Mouse (Mus musculus) midbrain, postnatal 0 days (tissue): ENCODE results near the gene Pold2. TPM values are rescaled to one million over a fixed set of nuclear protein-coding genes. Genes with fewer than 3 reads are reported as not detected.

Experiments used
- ATAC-seq: fragments of 200-750 bp; cut with Nextera tagmentation; 2 replicates; pipeline ENCODE4 v1.8.0; 2017; ENCODE audit warnings: moderate number of reproducible peaks, mild to moderate bottlenecking, moderate TSS enrichment, moderate library complexity; ENCODE audit not compliant: low FRiP score
- DNase-seq: peaks from one replicate; pipeline ENCODE4 v3.0.0-alpha.2; 2015; ENCODE audit warnings: low spot score
- H3K27ac ChIP-seq: fragments of 300-500 bp; sonication (generic); 2 replicates; pipeline ENCODE4 v1.5.1; 2014; ENCODE audit warnings: low read depth, mild to moderate bottlenecking, low read length, mixed read lengths
- H3K27me3 ChIP-seq: fragments of 300-500 bp; sonication (generic); 2 replicates; pipeline ENCODE4 v1.6.1; 2014; ENCODE audit warnings: low read length, control low read depth, mixed read lengths; ENCODE audit not compliant: insufficient read depth
- H3K36me3 ChIP-seq: fragments of 300-500 bp; sonication (generic); 2 replicates; pipeline ENCODE4 v1.6.1; 2014; ENCODE audit warnings: low read length, control low read depth, mixed read lengths; ENCODE audit not compliant: insufficient read depth
- H3K4me1 ChIP-seq: fragments of 300-500 bp; sonication (generic); 2 replicates; pipeline ENCODE4 v1.6.1; 2014; ENCODE audit warnings: mild to moderate bottlenecking, control low read depth, antibody characterized with exemption, low read length, mixed read lengths; ENCODE audit not compliant: insufficient read depth
- H3K4me2 ChIP-seq: fragments of 300-500 bp; sonication (generic); 2 replicates; pipeline ENCODE4 v1.6.1; 2014; ENCODE audit warnings: low read depth, mild to moderate bottlenecking, low read length, mixed read lengths; ENCODE audit not compliant: poor library complexity, severe bottlenecking
- H3K4me3 ChIP-seq: fragments of 300-500 bp; sonication (generic); 2 replicates; pipeline ENCODE4 v1.5.1; 2014; ENCODE audit warnings: low read depth, mild to moderate bottlenecking, low read length, moderate library complexity
- H3K9ac ChIP-seq: fragments of 300-500 bp; sonication (generic); replicated peaks from 2 replicates; pipeline ENCODE4 v1.6.1; 2014; ENCODE audit warnings: mild to moderate bottlenecking, low read length, moderate library complexity, mixed read lengths; ENCODE audit not compliant: poor library complexity, severe bottlenecking
- H3K9me3 ChIP-seq: fragments of 300-500 bp; sonication (generic); 2 replicates; pipeline ENCODE4 v1.6.1; 2016; ENCODE audit warnings: low read length, control low read depth
- CTCF ChIP-seq: IDR thresholded peaks from 2 replicates; pipeline ENCODE4 v1.5.1; 2016; ENCODE audit warnings: antibody characterized with exemption, mild to moderate bottlenecking
- WGBS: fragments of 180-500 bp; shearing (Covaris S2); extraction: QIAGEN DNeasy Blood & Tissue Kit; methylation state at CpG from one replicate; pipeline ENCODE4 v1.1.7; 2014; 5-methylcytosine and 5-hydroxymethylcytosine counted together
- polyA plus RNA-seq: library from polyadenylated mRNA; unstranded; fragments of >200 nt; fragmentation: Nextera tagmentation; extraction: Ambion mirVana; gene quantifications from 2 replicates; pipeline ENCODE4 v1.2.1, GENCODE M21; 2015
- total RNA-seq: library from RNA; depleted of rRNA; stranded (reverse); fragments of >200 nt; gene quantifications from 2 replicates; pipeline ENCODE4 v1.2.3, GENCODE M21; 2014

The Pold2 gene
- total and polyA plus RNA-seq, 2 experiments from 2014 or later, result 30.3 to 41.1 TPM

- no peak overlapping the region for H3K27ac ChIP-seq
- DNase-seq (peak; percentile 86), ATAC-seq (peak; percentile 41; the same call in 1 of the 2 replicates)
- no peak overlapping the region for H3K4me2 ChIP-seq
- no peaks in the 10 kb centered on the region for H3K27me3 ChIP-seq
- 15% methylated on average over 9 of the region's 9 CpGs for WGBS
- H3K9me3 ChIP-seq, result no peaks in the 10 kb centered on the region
- no peaks in the 10 kb centered on the region for H3K4me1 ChIP-seq
- no peak overlapping the region for H3K4me3 ChIP-seq
- TF ChIP-seq CTCF, result peak; percentile 95
- H3K9ac ChIP-seq, result no peak overlapping the region
- H3K36me3 ChIP-seq, result no peaks in the 10 kb centered on the region
These were observed 8.1 kb upstream of the Pold2 start for GRCm38 (mm10) chr11:5886187-5886586.

GRCm38 (mm10) chr11:5882518-5882917 is 4.4 kb upstream of the Pold2 start:
- no peaks in the 10 kb centered on the region for H3K27me3 ChIP-seq
- no peaks in the 10 kb centered on the region for H3K9me3 ChIP-seq
- no peaks in the 10 kb centered on the region for H3K4me1 ChIP-seq
- H3K9ac ChIP-seq, result no peak overlapping the region
- H3K4me3 ChIP-seq, result no peak overlapping the region
- H3K4me2 ChIP-seq, result no peak overlapping the region
- ATAC-seq, result no peak
- TF ChIP-seq CTCF, result no peak
- 82% methylated on average over 8 of the region's 8 CpGs for WGBS
- no peak for DNase-seq
- H3K36me3 ChIP-seq, result no peaks in the 10 kb centered on the region
- no peak overlapping the region for H3K27ac ChIP-seq

GRCm38 (mm10) chr11:5879905-5880304 is 1.8 kb upstream of the Pold2 start:
- Histone ChIP-seq H3K4me1 (0 out of 2 replicates have a peak, but pooled peaks cover 3% of the 10 kb centered on the region), H3K9ac (no peak overlapping the region), H3K27ac (no peak overlapping the region), H3K9me3 (no peaks in the 10 kb centered on the region), H3K4me3 (no peak overlapping the region), H3K27me3 (no peaks in the 10 kb centered on the region), H3K36me3 (peaks cover 2% of the 10 kb centered on the region), H3K4me2 (no peak overlapping the region)
- TF ChIP-seq CTCF, result peak; percentile 85
- DNase-seq (peak; percentile 70), ATAC-seq (no peak)
- WGBS, result 57% methylated on average over 5 of the region's 5 CpGs

GRCm38 (mm10) chr11:5878661-5879060 is 569 bp upstream of the Pold2 start:
- Histone ChIP-seq H3K36me3 (peaks cover 14% of the 10 kb centered on the region), H3K27me3 (no peaks in the 10 kb centered on the region), H3K4me1 (0 out of 2 replicates have a peak, but pooled peaks cover 3% of the 10 kb centered on the region), H3K9me3 (no peaks in the 10 kb centered on the region), H3K9ac (peak overlapping the region; percentile 42), H3K4me3 (peak overlapping the region; percentile 63), H3K27ac (peak overlapping the region; percentile 82), H3K4me2 (peak overlapping the region; percentile 75)
- TF ChIP-seq CTCF, result no peak
- WGBS, result 31% methylated on average over 8 of the region's 8 CpGs
- ATAC-seq (no peak), DNase-seq (no peak)

- Histone ChIP-seq H3K4me3 (peak overlapping the region; percentile 63), H3K27ac (no peak overlapping the region), H3K4me2 (peak overlapping the region; percentile 75), H3K9ac (peak overlapping the region; percentile 48), H3K27me3 (no peaks in the 10 kb centered on the region), H3K36me3 (peaks cover 25% of the 10 kb centered on the region), H3K9me3 (no peaks in the 10 kb centered on the region), H3K4me1 (0 out of 2 replicates have a peak, but pooled peaks cover 3% of the 10 kb centered on the region)
- under 1% methylated on average over 5 of the region's 5 CpGs for WGBS
- ATAC-seq (no peak), DNase-seq (no peak)
- TF ChIP-seq CTCF, result no peak
These were observed 671 bp downstream of the Pold2 start for GRCm38 (mm10) chr11:5877421-5877820.

DNA sequence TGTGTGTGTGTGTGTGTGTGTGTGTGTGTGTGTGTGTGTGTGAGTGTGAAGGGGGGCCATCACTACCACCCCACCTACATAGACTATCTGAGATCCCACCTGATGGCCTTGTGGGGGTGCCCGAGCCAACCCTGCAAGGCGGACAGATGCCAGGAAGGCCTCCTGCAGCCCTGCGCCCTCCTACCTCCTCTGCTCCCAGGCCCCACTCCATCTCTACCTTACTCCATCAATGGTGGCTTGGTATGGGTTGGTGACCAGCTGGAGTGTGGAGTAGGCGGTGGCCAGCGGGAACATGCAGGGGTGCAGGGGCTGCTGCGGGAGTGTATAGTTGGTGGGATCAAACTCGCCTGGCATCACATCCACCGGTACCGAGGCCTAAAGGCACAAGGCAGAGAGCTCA is 4.9 kb downstream of the Pold2 start:
- ATAC-seq, result no peak
- WGBS, result 98% methylated on average over 9 of the region's 9 CpGs
- peaks cover 46% of the 10 kb centered on the region for H3K36me3 ChIP-seq

More for the DNA sequence above, 4.9 kb downstream of the Pold2 start:
- no peak overlapping the region for H3K27ac ChIP-seq
- no peak for TF ChIP-seq CTCF
- H3K9me3 ChIP-seq, result no peaks in the 10 kb centered on the region
- H3K4me3 ChIP-seq, result no peak overlapping the region
- H3K4me1 ChIP-seq, result 0 out of 2 replicates have a peak, but pooled peaks cover 3% of the 10 kb centered on the region
- no peak for DNase-seq
- no peaks in the 10 kb centered on the region for H3K27me3 ChIP-seq
- H3K4me2 ChIP-seq, result no peak overlapping the region
- no peak overlapping the region for H3K9ac ChIP-seq
